In genomic region chr14:51482971-51483381, GRCm38 (mm10) we compare ENCODE assay signal across 24 mouse cellular contexts. TPM values are rescaled to one million over a fixed set of nuclear protein-coding genes. Genes with fewer than 3 reads are reported as not detected.
DNase-seq lines count a peak whose midpoint lies in the region; ATAC-seq and TF ChIP-seq lines count a peak whose summit lies in the region.
"Not testable (repeated sequence)": the region's sequence is repeated elsewhere in the genome, so short reads cannot be mapped to it uniquely, and the experiment has no call there.
"Had no signal": no experiment of that assay in that cellular context is flagged by ENCODE, and none has a peak within 500 bp of the region (broad histone marks: within the 10 kb centered on the region; RNA-seq: fewer than 3 reads in every experiment).

No protein-coding gene starts in this region.

- not testable (repeated sequence) for H3K27me3 ChIP-seq in G1E (ENCODE audit: insufficient read depth, low read length); megakaryocyte, embryonic 14.5 days (replicated peaks)

- DNase-seq in 3134 (ENCODE audit: extremely low read depth, insufficient read length, low spot score) (peak; percentile 51), ZHBTc4 (ENCODE audit: low read depth, low spot score) (peak; percentile 7)
- DNase-seq in B cell, adult 2 months: peak; percentile 19 to 35
- DNase-seq in G1E (ENCODE audit: low spot score): not testable (repeated sequence)
- peak; percentile 49 for DNase-seq in adrenal gland, adult 8-10 months
- DNase-seq in adrenal gland, postnatal 36 days: peak; percentile 46 to 60

- 0 out of 2 replicates have a peak, but pooled peaks have one; percentile 28 for ATAC-seq in G1E (ENCODE audit: extremely low read depth, insufficient number of reproducible peaks, low FRiP score, poor library complexity, severe bottlenecking)

- H3K9me3 ChIP-seq in G1E (replicated peaks); megakaryocyte, embryonic 14.5 days: not testable (repeated sequence)

- peak overlapping the region; percentile 60 for H3K4me3 ChIP-seq in G1E (ENCODE audit: low read depth, low read length)
- H3K4me3 ChIP-seq in megakaryocyte, embryonic 14.5 days (replicated peaks): peak overlapping the region; percentile 72

- not testable (repeated sequence) for H3K4me1 ChIP-seq in G1E (ENCODE audit: insufficient read depth, low read depth, low read length); megakaryocyte, embryonic 14.5 days

- H3K36me3 ChIP-seq in G1E (replicated peaks); megakaryocyte, embryonic 14.5 days (replicated peaks; ENCODE audit: low read length): not testable (repeated sequence)

- TF ChIP-seq CTCF in G1E (IDR thresholded peaks at IDR 0.05; ENCODE audit: low read depth, low read length): not testable (repeated sequence)

RNA-seq across cellular contexts. Expression of gene Vmn2r89, which starts 31.3 kb away (rescaled TPM):
- total RNA-seq in G1E (2014; fragmentation: Nextera tagmentation) (not detected in 2 replicates), G1E (2017) (0.05 and 0.06 TPM in 2 replicates)
- polyA plus RNA-seq in G1E (2012): not detected in 2 replicates
- not detected for total RNA-seq in adrenal gland, adult 8-10 months (2022)
- total RNA-seq in adrenal gland, postnatal 36 days (2021): not detected
- 0.40 TPM in 1 of 2 replicates, not detected in the other for polyA plus RNA-seq in megakaryocyte, embryonic 14.5 days (2012; ENCODE audit: insufficient read depth, low replicate concordance)
- total RNA-seq: adrenal gland, postnatal 4 days; gastrocnemius, adult 8-10 months; gastrocnemius, postnatal 36 days; heart, adult 18-20 months; heart, postnatal 10 days; heart, postnatal 4 days had no signal
- polyA plus RNA-seq: brain, embryonic 14.5 days; C2C12; cortical plate, adult 2 months; embryonic facial prominence, embryonic 12.5 days; forebrain, embryonic 11.5 days; forebrain, embryonic 15.5 days; heart, embryonic 10.5 days; heart, embryonic 14.5 days; hindbrain, embryonic 12.5 days; hindbrain, embryonic 16.5 days; intestine, embryonic 14.5 days had no signal
